Mouse (Mus musculus): Measurements from ENCODE around the gene Cpe. TPM values are rescaled to one million over a fixed set of nuclear protein-coding genes. Genes with fewer than 3 reads are reported as not detected.

The Cpe gene
- total and polyA plus RNA-seq, 3 experiments, result 0.13 TPM; not detected in 2

DNA sequence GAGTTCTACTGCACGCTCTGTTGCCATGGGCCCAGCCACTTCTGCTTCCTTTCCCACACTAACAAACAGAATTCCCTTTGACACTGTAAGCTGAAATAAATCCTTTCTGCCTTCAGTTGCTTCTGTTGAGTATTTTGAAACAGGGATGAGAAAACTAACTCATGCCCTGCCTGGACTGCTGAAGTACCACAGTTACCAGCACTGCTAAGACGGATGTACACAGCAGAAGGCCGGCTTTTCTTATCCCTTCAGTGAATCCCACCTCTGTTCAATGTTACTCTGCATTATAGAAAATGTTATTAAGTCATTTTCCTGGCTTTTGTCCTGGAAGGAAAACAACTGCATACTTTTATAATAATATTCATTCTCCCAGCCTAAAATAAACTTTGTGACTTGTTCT lies 45.7 kb downstream of the Cpe start:
- no peak for TF ChIP-seq NRF1 (IDR thresholded peaks at IDR 0.05; ENCODE audit: low read depth, low read length)
- TF ChIP-seq USF2 (conservative IDR thresholded peaks at IDR 0.05; ENCODE audit: low read depth, low read length), result no peak
- no peak for TF ChIP-seq ZMIZ1 (IDR thresholded peaks at IDR 0.05; ENCODE audit: low read depth, low read length)
- TF ChIP-seq UBTF (IDR thresholded peaks at IDR 0.05; ENCODE audit: low read depth, low read length), result no peak
- TF ChIP-seq MAX (IDR thresholded peaks at IDR 0.05; ENCODE audit: low read length), result no peak
- no peak for TF ChIP-seq JUND (conservative IDR thresholded peaks at IDR 0.05; ENCODE audit: low read depth, low read length)
- TF ChIP-seq POLR2A (IDR thresholded peaks at IDR 0.05; ENCODE audit: low read depth, low read length), result no peak
- no peak for TF ChIP-seq RCOR1 (conservative IDR thresholded peaks at IDR 0.05; ENCODE audit: low read depth, low read length)
- no peak for TF ChIP-seq CTCF (conservative IDR thresholded peaks at IDR 0.05 in 1 of 2, IDR thresholded peaks at IDR 0.05 in 1 of 2; ENCODE audit: low read depth in 2 of 2, low read length in 2 of 2)
- TF ChIP-seq CHD2 (IDR thresholded peaks at IDR 0.05; ENCODE audit: low read length), result no peak
- no peak for TF ChIP-seq E2F4 (IDR thresholded peaks at IDR 0.05; ENCODE audit: insufficient replicate concordance, low read depth, low read length)
- TF ChIP-seq MXI1 (IDR thresholded peaks at IDR 0.05; ENCODE audit: low read depth, low read length), result no peak
- no peak for TF ChIP-seq IRF4 (IDR thresholded peaks at IDR 0.05; ENCODE audit: low read depth, low read length)
- TF ChIP-seq RAD21 (IDR thresholded peaks at IDR 0.05; ENCODE audit: low read depth, low read length), result no peak
- no peak for TF ChIP-seq POLR2AphosphoS2 (IDR thresholded peaks at IDR 0.05; ENCODE audit: low read depth, low read length)
- Histone ChIP-seq H3K79me2 (replicated peaks; ENCODE audit: control insufficient read depth, extremely low read depth, insufficient read depth, poor library complexity, severe bottlenecking) (no peaks in the 10 kb centered on the region), H3K36me3 (replicated peaks in 1 of 2; ENCODE audit: control insufficient read depth in 1 of 2, insufficient read depth in 1 of 2, low read length in 1 of 2) (no peaks in the 10 kb centered on the region), H3K27me3 (replicated peaks) (no peaks in the 10 kb centered on the region), H3K4me3 (replicated peaks in 1 of 3; ENCODE audit: low read depth in 2 of 3, low read length in 2 of 3, poor library complexity in 1 of 3) (no peak overlapping the region), H3K9ac (ENCODE audit: insufficient read depth, low read depth) (no peak overlapping the region), H3K4me2 (ENCODE audit: insufficient read depth, low read depth, poor library complexity, severe bottlenecking) (no peak overlapping the region), H3K27ac (ENCODE audit: insufficient read depth, low read depth) (no peak overlapping the region), H3K9me3 (replicated peaks; ENCODE audit: low read length) (no peaks in the 10 kb centered on the region), H3K4me1 (ENCODE audit: control insufficient read depth in 1 of 2, insufficient read depth in 2 of 2) (no peaks in the 10 kb centered on the region)
- no peak for DNase-seq (ENCODE audit: extremely low read depth)
- dilution Hi-C loops (cut with MboI; ENCODE audit: extremely low pct_ligation_motif_present, extremely low pct_unique_long_range_greater_than_20kb, low sequenced_read_pairs) (no loop called here), in situ Hi-C loops (cut with MboI; ENCODE audit: low pct_ligation_motif_present, low pct_unique_long_range_greater_than_20kb, low sequenced_read_pairs) (no loop called here)

DNA sequence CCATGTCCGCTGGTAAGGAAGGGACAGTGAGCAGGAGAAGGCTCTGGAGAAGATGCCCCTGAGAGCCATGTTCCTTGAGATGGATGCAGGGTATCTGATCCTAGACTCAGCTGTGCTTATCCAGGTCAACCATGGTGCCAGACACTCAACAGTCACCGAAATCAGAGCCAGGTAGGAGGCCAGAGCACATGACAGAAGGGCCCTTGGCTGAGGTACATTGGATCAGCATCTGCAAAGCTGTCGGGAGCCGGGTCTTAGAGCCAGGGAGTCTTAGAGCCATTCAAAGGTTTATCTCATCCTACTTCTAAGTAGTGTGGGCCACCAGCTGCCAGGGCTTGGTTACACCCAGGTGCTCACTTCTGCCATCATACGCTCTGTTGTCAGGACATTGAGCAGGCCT lies 46.4 kb downstream of the Cpe start:
- Histone ChIP-seq H3K9me3 (replicated peaks; ENCODE audit: low read length) (no peaks in the 10 kb centered on the region), H3K27me3 (replicated peaks) (no peaks in the 10 kb centered on the region), H3K9ac (ENCODE audit: insufficient read depth, low read depth) (no peak overlapping the region), H3K27ac (ENCODE audit: insufficient read depth, low read depth) (no peak overlapping the region), H3K4me2 (ENCODE audit: insufficient read depth, low read depth, poor library complexity, severe bottlenecking) (no peak overlapping the region), H3K4me1 (ENCODE audit: control insufficient read depth in 1 of 2, insufficient read depth in 2 of 2) (no peaks in the 10 kb centered on the region), H3K4me3 (replicated peaks in 1 of 3; ENCODE audit: low read depth in 2 of 3, low read length in 2 of 3, poor library complexity in 1 of 3) (no peak overlapping the region), H3K79me2 (replicated peaks; ENCODE audit: control insufficient read depth, extremely low read depth, insufficient read depth, poor library complexity, severe bottlenecking) (no peaks in the 10 kb centered on the region), H3K36me3 (replicated peaks in 1 of 2; ENCODE audit: control insufficient read depth in 1 of 2, insufficient read depth in 1 of 2, low read length in 1 of 2) (no peaks in the 10 kb centered on the region)
- no peak for DNase-seq (ENCODE audit: extremely low read depth)
- dilution Hi-C loops (cut with MboI; ENCODE audit: extremely low pct_ligation_motif_present, extremely low pct_unique_long_range_greater_than_20kb, low sequenced_read_pairs), result no loop called here
- no peak for TF ChIP-seq NRF1 (IDR thresholded peaks at IDR 0.05; ENCODE audit: low read depth, low read length)
- TF ChIP-seq MYC (IDR thresholded peaks at IDR 0.05; ENCODE audit: low read depth, low read length), result no peak
- TF ChIP-seq SMC3 (IDR thresholded peaks at IDR 0.05; ENCODE audit: low read depth, low read length), result no peak
- no peak for TF ChIP-seq ETS1 (conservative IDR thresholded peaks at IDR 0.05; ENCODE audit: low read depth, low read length)
- TF ChIP-seq IRF4 (IDR thresholded peaks at IDR 0.05; ENCODE audit: low read depth, low read length), result no peak
- no peak for TF ChIP-seq EP300 (IDR thresholded peaks at IDR 0.05; ENCODE audit: low read length)
- no peak for TF ChIP-seq MAZ (IDR thresholded peaks at IDR 0.05; ENCODE audit: low read depth, low read length)
- no peak for TF ChIP-seq TBP (conservative IDR thresholded peaks at IDR 0.05; ENCODE audit: low read depth, low read length)
- TF ChIP-seq CHD2 (IDR thresholded peaks at IDR 0.05; ENCODE audit: low read length), result no peak
- no peak for TF ChIP-seq UBTF (IDR thresholded peaks at IDR 0.05; ENCODE audit: low read depth, low read length)
- no peak for TF ChIP-seq CTCF (conservative IDR thresholded peaks at IDR 0.05 in 1 of 2, IDR thresholded peaks at IDR 0.05 in 1 of 2; ENCODE audit: low read depth in 2 of 2, low read length in 2 of 2)
- in situ Hi-C loops (cut with MboI; ENCODE audit: low pct_ligation_motif_present, low pct_unique_long_range_greater_than_20kb, low sequenced_read_pairs), result no loop called here

All from CH12.LX (cell line).